Mouse (Mus musculus) stomach, postnatal 0 days (tissue): ENCODE data around the gene 4932414N04Rik.

ENCODE experiments used
- CTCF ChIP-seq: IDR thresholded peaks from 2 replicates; pipeline ENCODE4 v1.5.1; 2016; ENCODE audit warnings: antibody characterized with exemption, low read depth, mild to moderate bottlenecking, moderate library complexity
- EP300 ChIP-seq: optimal IDR thresholded peaks from 2 replicates; pipeline ENCODE3; 2016; ENCODE audit warnings: antibody characterized with exemption

DNA sequence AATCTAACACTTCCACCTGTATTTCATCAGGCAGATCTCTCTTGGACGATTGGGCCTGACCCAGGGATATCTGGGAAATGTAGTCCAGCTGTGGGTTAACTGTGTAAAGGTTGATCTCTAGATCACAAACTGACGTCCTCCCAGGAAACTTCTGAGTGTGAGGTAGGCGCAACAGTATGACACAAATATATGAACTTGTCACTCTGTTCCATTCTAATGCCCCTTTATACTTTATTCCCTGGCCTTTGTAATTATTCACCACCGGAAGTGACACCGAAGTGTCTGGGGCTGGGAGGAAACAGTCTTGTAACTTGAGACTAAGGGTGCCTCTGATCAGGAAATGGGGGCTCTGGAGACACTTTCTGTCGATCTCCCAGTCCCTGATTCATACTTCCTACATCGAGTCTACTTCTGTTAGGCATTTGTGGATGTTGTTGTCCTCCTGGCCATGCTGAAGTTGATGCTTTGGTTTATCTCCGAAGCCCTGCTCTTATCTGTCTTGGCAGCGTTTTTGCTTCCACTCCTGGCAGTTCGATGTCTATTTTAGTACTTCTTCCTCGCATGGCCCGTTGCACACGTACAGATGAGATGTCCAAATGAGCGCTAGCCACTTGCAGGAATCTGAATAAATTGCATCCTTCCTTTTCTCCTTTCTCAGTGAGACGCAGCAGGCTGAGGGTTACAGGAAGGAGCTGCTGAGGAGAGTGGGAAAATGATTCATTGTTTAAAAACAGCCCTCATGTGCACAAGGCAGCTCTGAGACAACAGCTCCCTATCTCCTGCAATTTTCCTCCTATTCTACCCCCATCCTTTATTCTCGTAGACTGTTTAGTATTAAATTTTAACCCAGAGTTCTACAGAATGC is 126.2 kb downstream of the 4932414N04Rik start:
- TF ChIP-seq CTCF (no peak), EP300 (no peak)
